In genomic region chr4:131429356-131429755, GRCm38 (mm10) we compare ENCODE assay signal across 11 mouse cellular contexts.
DNase-seq lines count a peak whose midpoint lies in the region; ATAC-seq and TF ChIP-seq lines count a peak whose summit lies in the region.
"Had no signal": no experiment of that assay in that cellular context is flagged by ENCODE, and none has a peak within 500 bp of the region (broad histone marks: within the 10 kb centered on the region; RNA-seq: fewer than 3 reads in every experiment).

No protein-coding gene starts in this region.

- TF ChIP-seq CTCF in left cerebral cortex, adult 2 months (IDR thresholded peaks at IDR 0.05), result no peak

- 47% methylated on average over 11 of the region's 11 CpGs for WGBS in forebrain, embryonic 15.5 days

- H3K4me3 ChIP-seq in left cerebral cortex, adult 2 months, result no peak overlapping the region
- H3K4me3 ChIP-seq in forebrain, embryonic 15.5 days, result no peak overlapping the region
- H3K4me3 ChIP-seq: heart, embryonic 13.5 days had no signal

- DNase-seq in left cerebral cortex, adult 2 months (ENCODE audit: extremely low spot score in 1 of 2, low spot score in 2 of 2), result peak in 1 of 2 experiments; percentile 33
- no peak for DNase-seq in left cerebral cortex, postnatal 4 days
- peak; percentile 22 for DNase-seq in cerebellum, adult 9-10 months
- peak; percentile 44 for DNase-seq in mesoderm, embryonic 11.5 days (ENCODE audit: low read depth, low spot score)
- no peak for DNase-seq in spleen, adult 12 weeks (ENCODE audit: low spot score)
- DNase-seq in spleen, postnatal 10 days (ENCODE audit: low spot score in 2 of 2), result no peak
- no peak for DNase-seq in lung, postnatal 4 days
- DNase-seq: thymus, adult 2 months had no signal

- no peaks in the 10 kb centered on the region for H3K9me3 ChIP-seq in forebrain, embryonic 15.5 days
- H3K9me3 ChIP-seq: heart, embryonic 13.5 days had no signal

- no peak overlapping the region for H3K4me2 ChIP-seq in forebrain, embryonic 15.5 days (replicated peaks)
- H3K4me2 ChIP-seq: heart, embryonic 13.5 days; liver, embryonic 11.5 days had no signal

- no peak overlapping the region for H3K9ac ChIP-seq in forebrain, embryonic 15.5 days (replicated peaks)
- H3K9ac ChIP-seq: heart, embryonic 13.5 days had no signal

- H3K27ac ChIP-seq in left cerebral cortex, adult 2 months, result peak overlapping the region; percentile 53
- H3K27ac ChIP-seq in forebrain, embryonic 15.5 days (replicated peaks), result 0 out of 2 replicates have a peak overlapping the region, but pooled peaks have one; percentile 17
- H3K27ac ChIP-seq: heart, embryonic 13.5 days had no signal

- intact Hi-C loops in left cerebral cortex, adult 2 months (cut with DNase I), result no loop called here
- intact Hi-C loops in left cerebral cortex, postnatal 4 days (cut with DNase I), result no loop called here

- peaks cover 16% of the 10 kb centered on the region for H3K4me1 ChIP-seq in forebrain, embryonic 15.5 days
- H3K4me1 ChIP-seq: heart, embryonic 13.5 days had no signal

- H3K27me3 ChIP-seq in forebrain, embryonic 15.5 days, result no peaks in the 10 kb centered on the region

- H3K36me3 ChIP-seq in forebrain, embryonic 15.5 days, result no peaks in the 10 kb centered on the region
- H3K36me3 ChIP-seq: heart, embryonic 13.5 days had no signal

- 0 out of 2 replicates have a peak, but pooled peaks have one; percentile 21 for ATAC-seq in forebrain, embryonic 15.5 days (replicated peaks)

Comparison
In these comparisons a context has a peak if more than half of its experiments do, and no peak if none do; other contexts are left out.
1. DNase-seq: peak in cerebellum, adult 9-10 months (single experiment) and mesoderm, embryonic 11.5 days (single experiment); none in left cerebral cortex, postnatal 4 days (single experiment), spleen, adult 12 weeks (single experiment), spleen, postnatal 10 days (0 of 2) and lung, postnatal 4 days (0 of 2).